Mouse (Mus musculus) layer of hippocampus, adult 11-12 months (tissue): ENCODE measurements at regions not wholly inside any gene's neighbourhood (a gene's known extent, or its start where the extent isn't known, plus 50 kb on each side); places are given as distances from the start of the nearest gene placed in this dataset.
A peak's percentile ranks its signal among the peaks of the same experiment; 100 is the strongest.

ENCODE experiments used
- DNase-seq: peaks from one replicate; pipeline ENCODE4 v3.0.0; 2022; ENCODE audit warnings: low spot score

DNA sequence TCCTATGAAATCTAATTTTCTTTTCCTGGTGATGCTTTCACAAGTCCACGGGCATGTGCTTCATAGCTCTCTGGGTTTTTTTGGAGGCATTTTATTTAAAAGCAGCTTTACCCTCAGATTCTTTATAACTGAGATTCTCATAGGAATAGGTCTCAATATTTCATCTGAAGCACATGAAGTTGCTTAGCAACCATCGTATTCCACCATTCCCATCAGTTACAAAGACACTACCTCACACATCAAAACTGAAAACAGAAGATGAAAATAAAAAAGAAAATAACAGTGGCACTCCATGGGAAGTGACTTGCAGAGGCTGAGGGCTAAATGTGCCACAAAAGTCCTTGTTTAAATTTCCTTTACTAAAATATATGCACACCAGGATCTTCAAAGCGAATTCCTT, 384.0 kb upstream of the 1700015G11Rik start:
- no peak for DNase-seq

DNA sequence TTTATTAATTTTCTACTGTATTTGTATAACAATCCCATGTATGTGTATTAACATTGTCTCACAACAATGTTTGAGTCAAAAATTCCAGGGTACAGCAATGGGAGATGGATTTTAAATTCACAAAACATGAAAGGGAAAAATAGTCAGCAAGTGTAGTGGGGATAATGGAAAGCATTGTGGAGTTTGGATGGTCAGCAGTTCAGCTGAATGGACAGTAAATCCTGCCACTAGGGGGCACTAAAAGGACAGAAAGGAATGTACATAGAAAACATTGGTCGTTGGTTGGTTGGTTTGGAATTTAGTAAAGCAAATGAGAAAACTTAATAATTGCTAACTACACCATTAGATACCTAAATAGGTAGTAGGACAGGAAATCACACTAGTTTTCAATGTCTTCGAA, 376.3 kb upstream of the 1700015G11Rik start:
- peak; percentile 63 for DNase-seq
